Mouse (Mus musculus) frontal cortex, adult (tissue): ENCODE results near the gene Ecd.

ENCODE experiments used
- ATAC-seq: cut with Nextera tagmentation; 2 replicates; pipeline ENCODE4 v1.9.2; 2017; ENCODE audit warnings: mild to moderate bottlenecking, moderate library complexity, mixed read lengths; ENCODE audit not compliant: low TSS enrichment

Ecd gene

GRCm38 (mm10) chr14:20347991-20348541 is at the start of gene Ecd, which contains the start of gene Fam149b:
TSS of gene Ecd (minus strand) at chr14:20348121.
TSS of gene Fam149b (plus strand) at chr14:20348162.
- peak; percentile 96 for ATAC-seq

- no peak for ATAC-seq
Measured at GRCm38 (mm10) chr14:20397220-20397619, 49.3 kb upstream of the Ecd start.

GRCm38 (mm10) chr14:20393205-20393913 is 45.4 kb upstream of the Ecd start, which contains the start of gene Mrps16:
TSS of gene Mrps16 (minus strand) at chr14:20393634.
- ATAC-seq = peak; percentile 93

- ATAC-seq = no peak
Measured at GRCm38 (mm10) chr14:20392326-20392725, 44.4 kb upstream of the Ecd start.

GRCm38 (mm10) chr14:20389446-20390079 is 41.6 kb upstream of the Ecd start:
- no peak for ATAC-seq

- peak; percentile 69 for ATAC-seq
Measured at GRCm38 (mm10) chr14:20388441-20389129, 40.7 kb upstream of the Ecd start, which contains the start of gene Dnajc9. TSS of gene Dnajc9 (minus strand) at chr14:20388910.

- no peak for ATAC-seq
Measured at GRCm38 (mm10) chr14:20379753-20380430, 32.0 kb upstream of the Ecd start.

- ATAC-seq = no peak
Measured at GRCm38 (mm10) chr14:20379087-20379640, 31.2 kb upstream of the Ecd start.

GRCm38 (mm10) chr14:20378313-20379061 is 30.6 kb upstream of the Ecd start:
- peak; percentile 81 for ATAC-seq

GRCm38 (mm10) chr14:20377112-20377521 is 29.2 kb upstream of the Ecd start:
- ATAC-seq = 0 out of 2 replicates have a peak, but pooled peaks have one; percentile 39

- no peak for ATAC-seq
Measured at GRCm38 (mm10) chr14:20371854-20372253, 23.9 kb upstream of the Ecd start.

GRCm38 (mm10) chr14:20370798-20371197 is 22.9 kb upstream of the Ecd start:
- ATAC-seq = no peak

GRCm38 (mm10) chr14:20368271-20368670 is 20.4 kb upstream of the Ecd start:
- no peak for ATAC-seq

- no peak for ATAC-seq
Measured at GRCm38 (mm10) chr14:20363230-20363629, 15.3 kb upstream of the Ecd start.

GRCm38 (mm10) chr14:20347441-20347990 is 405 bp downstream of the Ecd start:
- peak; percentile 64 for ATAC-seq

GRCm38 (mm10) chr14:20345885-20346284 is 2.0 kb downstream of the Ecd start:
- ATAC-seq = no peak

GRCm38 (mm10) chr14:20340866-20341265 is 7.1 kb downstream of the Ecd start:
- no peak for ATAC-seq

GRCm38 (mm10) chr14:20340149-20340548 is 7.8 kb downstream of the Ecd start:
- ATAC-seq = 0 out of 2 replicates have a peak, but pooled peaks have one; percentile 31

GRCm38 (mm10) chr14:20339415-20339814 is 8.5 kb downstream of the Ecd start:
- ATAC-seq = no peak

GRCm38 (mm10) chr14:20331316-20331715 is 16.6 kb downstream of the Ecd start:
- ATAC-seq = no peak
